Mouse (Mus musculus) forebrain, embryonic 14.5 days (tissue): ENCODE data around the gene Cct4. TPM values are rescaled to one million over a fixed set of nuclear protein-coding genes. Genes with fewer than 3 reads are reported as not detected.

ENCODE experiments used
- ATAC-seq: fragments of 200-750 bp; cut with Nextera tagmentation; 2 replicates; pipeline ENCODE4 v1.8.0; 2017; ENCODE audit warnings: mild to moderate bottlenecking, moderate library complexity
- DNase-seq: peaks from one replicate; pipeline ENCODE4 v3.0.0-alpha.2; 2015; ENCODE audit warnings: low spot score
- H3K27ac ChIP-seq: fragments of 300-500 bp; sonication (generic); 2 replicates; pipeline ENCODE4 v1.5.1; 2014; ENCODE audit warnings: low read depth, mild to moderate bottlenecking, control low read depth, low read length, moderate library complexity
- H3K27me3 ChIP-seq: fragments of 300-500 bp; sonication (generic); replicated peaks from 2 replicates; pipeline ENCODE4 v1.6.1; 2014; ENCODE audit warnings: low read length, control low read depth, mixed read lengths; ENCODE audit not compliant: control insufficient read depth, insufficient read depth
- H3K36me3 ChIP-seq: fragments of 300-500 bp; sonication (generic); 2 replicates; pipeline ENCODE4 v1.6.1; 2014; ENCODE audit warnings: low read length, control low read depth; ENCODE audit not compliant: control insufficient read depth, insufficient read depth
- H3K4me1 ChIP-seq: fragments of 300-500 bp; sonication (generic); 2 replicates; pipeline ENCODE4 v1.6.1; 2014; ENCODE audit warnings: antibody characterized with exemption, low read length, control low read depth; ENCODE audit not compliant: control insufficient read depth, insufficient read depth
- H3K4me2 ChIP-seq: fragments of 300-500 bp; sonication (generic); 2 replicates; pipeline ENCODE4 v1.6.1; 2014; ENCODE audit warnings: mild to moderate bottlenecking, control low read depth, low read length
- H3K4me3 ChIP-seq: fragments of 300-500 bp; sonication (generic); 2 replicates; pipeline ENCODE4 v1.5.1; 2014; ENCODE audit warnings: low read depth, low read length, control low read depth
- H3K9ac ChIP-seq: fragments of 300-500 bp; sonication (generic); 2 replicates; pipeline ENCODE4 v1.6.1; 2014; ENCODE audit warnings: mild to moderate bottlenecking, low read length, control low read depth, moderate library complexity
- H3K9me3 ChIP-seq: fragments of 300-500 bp; sonication (generic); replicated peaks from 2 replicates; pipeline ENCODE4 v1.6.1; 2016; ENCODE audit warnings: low read length, control low read depth, mixed read lengths; ENCODE audit not compliant: control insufficient read depth
- WGBS: fragments of 180-500 bp; shearing (Covaris S2); extraction: QIAGEN DNeasy Blood & Tissue Kit; methylation state at CpG from one replicate; pipeline ENCODE4 v1.1.7; 2014; 5-methylcytosine and 5-hydroxymethylcytosine counted together
- polyA plus RNA-seq: library from polyadenylated mRNA; unstranded; fragments of >200 nt; fragmentation: Nextera tagmentation; extraction: Ambion mirVana; gene quantifications from 2 replicates; pipeline ENCODE4 v1.2.1, GENCODE M21; 2014

Cct4 gene
- polyA plus RNA-seq, 1 experiment from 2014 or later: 378 TPM

GRCm38 (mm10) chr11:22979221-22979620 is 11.1 kb upstream of the Cct4 start:
- no peak for DNase-seq
- no peaks in the 10 kb centered on the region for H3K27me3 ChIP-seq
- WGBS: 93% methylated on average over 1 of the region's 1 CpGs
- H3K4me1 ChIP-seq: peaks cover 19% of the 10 kb centered on the region
- H3K9ac ChIP-seq: no peak overlapping the region
- H3K27ac ChIP-seq: no peak overlapping the region
- no peaks in the 10 kb centered on the region for H3K9me3 ChIP-seq
- ATAC-seq: no peak
- no peak overlapping the region for H3K4me3 ChIP-seq
- H3K4me2 ChIP-seq: no peak overlapping the region
- H3K36me3 ChIP-seq: peaks cover 16% of the 10 kb centered on the region

GRCm38 (mm10) chr11:22981041-22981440 is 9.3 kb upstream of the Cct4 start:
- ATAC-seq (no peak), DNase-seq (no peak)
- Histone ChIP-seq H3K27ac (no peak overlapping the region), H3K9ac (peak overlapping the region; percentile 71; the same call in 1 of the 2 replicates), H3K36me3 (peaks cover 16% of the 10 kb centered on the region), H3K4me1 (peaks cover 14% of the 10 kb centered on the region), H3K9me3 (no peaks in the 10 kb centered on the region), H3K27me3 (no peaks in the 10 kb centered on the region), H3K4me3 (peak overlapping the region; percentile 57), H3K4me2 (peak overlapping the region; percentile 79)
- 55% methylated on average over 4 of the region's 4 CpGs for WGBS

- Histone ChIP-seq H3K9me3 (no peaks in the 10 kb centered on the region), H3K4me2 (peak overlapping the region; percentile 79), H3K27me3 (no peaks in the 10 kb centered on the region), H3K27ac (peak overlapping the region; percentile 93), H3K4me3 (peak overlapping the region; percentile 57), H3K36me3 (peaks cover 16% of the 10 kb centered on the region), H3K4me1 (peaks cover 14% of the 10 kb centered on the region), H3K9ac (peak overlapping the region; percentile 71)
- ATAC-seq (peak; percentile 28), DNase-seq (no peak)
- 6% methylated on average over 12 of the region's 12 CpGs for WGBS
Observed at GRCm38 (mm10) chr11:22981543-22981950, 8.8 kb upstream of the Cct4 start.

- Histone ChIP-seq H3K4me3 (peak within 1 kb of the TSS; percentile 57), H3K4me1 (peaks cover 9% of the 10 kb centered on the region), H3K9me3 (no peaks in the 10 kb centered on the region), H3K27me3 (no peaks in the 10 kb centered on the region), H3K9ac (peak within 1 kb of the TSS; percentile 71), H3K4me2 (peak within 1 kb of the TSS; percentile 79), H3K36me3 (peaks cover 12% of the 10 kb centered on the region), H3K27ac (peak within 1 kb of the TSS; percentile 93)
- DNase-seq (peak; percentile 96), ATAC-seq (peak; percentile 92)
- 2% methylated on average over 42 of the region's 42 CpGs for WGBS
Observed at GRCm38 (mm10) chr11:22981984-22982757, 8.1 kb upstream of the Cct4 start, which contains the start of the genes Gm28048 and Commd1. TSS of gene Gm28048 (minus strand) at chr11:22982090. TSS of gene Commd1 (minus strand) at chr11:22982382.

GRCm38 (mm10) chr11:22982846-22983245 is 7.5 kb upstream of the Cct4 start:
- Histone ChIP-seq H3K36me3 (peaks cover 11% of the 10 kb centered on the region), H3K4me3 (no peak overlapping the region; the same call in 1 of the 2 replicates), H3K27me3 (no peaks in the 10 kb centered on the region), H3K9ac (no peak overlapping the region), H3K4me2 (peak overlapping the region; percentile 79), H3K27ac (no peak overlapping the region), H3K9me3 (no peaks in the 10 kb centered on the region), H3K4me1 (peaks cover 9% of the 10 kb centered on the region)
- ATAC-seq (no peak), DNase-seq (no peak)
- 72% methylated on average over 6 of the region's 6 CpGs for WGBS

GRCm38 (mm10) chr11:22985510-22985909 is 4.8 kb upstream of the Cct4 start:
- no peaks in the 10 kb centered on the region for H3K27me3 ChIP-seq
- 81% methylated on average over 3 of the region's 3 CpGs for WGBS
- DNase-seq (no peak), ATAC-seq (no peak)
- H3K4me3 ChIP-seq: no peak overlapping the region
- no peak overlapping the region for H3K27ac ChIP-seq
- no peaks in the 10 kb centered on the region for H3K9me3 ChIP-seq
- no peaks in the 10 kb centered on the region for H3K36me3 ChIP-seq
- H3K4me1 ChIP-seq: peaks cover 6% of the 10 kb centered on the region
- no peak overlapping the region for H3K9ac ChIP-seq
- no peak overlapping the region for H3K4me2 ChIP-seq

GRCm38 (mm10) chr11:22987357-22987756 is 3.0 kb upstream of the Cct4 start:
- Histone ChIP-seq H3K4me2 (no peak overlapping the region), H3K4me3 (no peak overlapping the region), H3K36me3 (no peaks in the 10 kb centered on the region), H3K9me3 (no peaks in the 10 kb centered on the region), H3K4me1 (peaks cover 10% of the 10 kb centered on the region), H3K9ac (no peak overlapping the region), H3K27ac (no peak overlapping the region), H3K27me3 (no peaks in the 10 kb centered on the region)
- DNase-seq (peak; percentile 86), ATAC-seq (no peak)
- WGBS: 54% methylated on average over 2 of the region's 2 CpGs

- H3K9me3 ChIP-seq: no peaks in the 10 kb centered on the region
- H3K27me3 ChIP-seq: no peaks in the 10 kb centered on the region
- H3K9ac ChIP-seq: peak overlapping the region; percentile 94
- H3K4me3 ChIP-seq: peak overlapping the region; percentile 83
- ATAC-seq: peak; percentile 6; the same call in 1 of the 2 replicates
- peak overlapping the region; percentile 98 for H3K4me2 ChIP-seq
- peaks cover 11% of the 10 kb centered on the region for H3K4me1 ChIP-seq
- 63% methylated on average over 1 of the region's 1 CpGs for WGBS
- no peak for DNase-seq
- peaks cover 14% of the 10 kb centered on the region for H3K36me3 ChIP-seq
- H3K27ac ChIP-seq: peak overlapping the region; percentile 93
Observed at GRCm38 (mm10) chr11:22989786-22990185, 533 bp upstream of the Cct4 start.

- peak overlapping the region; percentile 94 for H3K9ac ChIP-seq
- peak overlapping the region; percentile 83 for H3K4me3 ChIP-seq
- DNase-seq (no peak), ATAC-seq (no peak)
- WGBS: 11% methylated on average over 14 of the region's 14 CpGs
- peak overlapping the region; percentile 98 for H3K4me2 ChIP-seq
- H3K4me1 ChIP-seq: peaks cover 11% of the 10 kb centered on the region
- no peak overlapping the region for H3K27ac ChIP-seq
- H3K36me3 ChIP-seq: peaks cover 27% of the 10 kb centered on the region
- no peaks in the 10 kb centered on the region for H3K9me3 ChIP-seq
- H3K27me3 ChIP-seq: no peaks in the 10 kb centered on the region
Observed at GRCm38 (mm10) chr11:22991218-22991835, 1.0 kb downstream of the Cct4 start.
